Mouse (Mus musculus) kidney, postnatal 0 days (tissue): ENCODE measurements around the gene Tctn3. TPM values are rescaled to one million over a fixed set of nuclear protein-coding genes. Genes with fewer than 3 reads are reported as not detected.
"Not testable (repeated sequence)": the region's sequence is repeated elsewhere in the genome, so short reads cannot be mapped to it uniquely, and the experiment has no call there.

ENCODE experiments used
- ATAC-seq: fragments of 200-750 bp; cut with Nextera tagmentation; replicated peaks from 2 replicates; pipeline ENCODE4 v1.8.0; 2017; ENCODE audit warnings: low read depth, moderate number of reproducible peaks, moderate TSS enrichment, moderate library complexity; ENCODE audit not compliant: low FRiP score
- DNase-seq: peaks from one replicate; pipeline ENCODE4 v3.0.0-alpha.2; 2016; ENCODE audit warnings: low spot score
- H3K27ac ChIP-seq: fragments of 300-500 bp; sonication (generic); 2 replicates; pipeline ENCODE4 v1.5.1; 2014; ENCODE audit warnings: mild to moderate bottlenecking
- H3K27me3 ChIP-seq: fragments of 300-500 bp; sonication (generic); 2 replicates; pipeline ENCODE4 v1.6.1; 2014; ENCODE audit warnings: low read length, mixed read lengths; ENCODE audit not compliant: insufficient read depth
- H3K36me3 ChIP-seq: fragments of 300-500 bp; sonication (generic); 2 replicates; pipeline ENCODE4 v1.6.1; 2014; ENCODE audit warnings: low read length, mixed read lengths; ENCODE audit not compliant: insufficient read depth
- H3K4me1 ChIP-seq: fragments of 300-500 bp; sonication (generic); replicated peaks from 2 replicates; pipeline ENCODE4 v1.6.1; 2014; ENCODE audit warnings: antibody characterized with exemption, low read length, mixed read lengths; ENCODE audit not compliant: insufficient read depth
- H3K4me2 ChIP-seq: fragments of 300-500 bp; sonication (generic); 2 replicates; pipeline ENCODE4 v1.6.1; 2014; ENCODE audit warnings: mild to moderate bottlenecking, low read length, moderate library complexity, mixed read lengths
- H3K4me3 ChIP-seq: fragments of 300-500 bp; sonication (generic); replicated peaks from 2 replicates; pipeline ENCODE4 v1.5.1; 2014; ENCODE audit warnings: low read depth, low read length
- H3K9ac ChIP-seq: fragments of 300-500 bp; sonication (generic); 2 replicates; pipeline ENCODE4 v1.6.1; 2014; ENCODE audit warnings: low read depth, low read length
- H3K9me3 ChIP-seq: fragments of 300-500 bp; sonication (generic); replicated peaks from 2 replicates; pipeline ENCODE4 v1.6.1; 2016; ENCODE audit warnings: low read length, inconsistent platforms, mixed read lengths
- CTCF ChIP-seq: IDR thresholded peaks from 2 replicates; pipeline ENCODE4 v1.5.1; 2016; ENCODE audit warnings: antibody characterized with exemption, low read depth, mild to moderate bottlenecking, moderate library complexity
- WGBS: fragments of 180-500 bp; shearing (Covaris S2); extraction: QIAGEN DNeasy Blood & Tissue Kit; methylation state at CpG from one replicate; pipeline ENCODE4 v1.1.7; 2014; 5-methylcytosine and 5-hydroxymethylcytosine counted together
- polyA plus RNA-seq: library from polyadenylated mRNA; unstranded; fragments of >200 nt; fragmentation: Nextera tagmentation; extraction: Ambion mirVana; gene quantifications from 2 replicates; pipeline ENCODE4 v1.2.1, GENCODE M21; 2015

The Tctn3 gene
- polyA plus RNA-seq, 1 experiment from 2014 or later, result 9.3 TPM

GRCm38 (mm10) chr19:40575438-40575837 is 36.6 kb downstream of the Tctn3 start:
- ATAC-seq (no peak), DNase-seq (no peak)
- WGBS, result 60% methylated on average over 5 of the region's 5 CpGs
- H3K4me1 ChIP-seq, result no peaks in the 10 kb centered on the region
- no peak overlapping the region for H3K9ac ChIP-seq
- H3K36me3 ChIP-seq, result 0 out of 2 replicates have a peak, but pooled peaks cover 13% of the 10 kb centered on the region
- no peak overlapping the region for H3K4me3 ChIP-seq
- H3K27me3 ChIP-seq, result no peaks in the 10 kb centered on the region
- no peak for TF ChIP-seq CTCF
- no peaks in the 10 kb centered on the region for H3K9me3 ChIP-seq
- no peak overlapping the region for H3K27ac ChIP-seq
- no peak overlapping the region for H3K4me2 ChIP-seq

GRCm38 (mm10) chr19:40570726-40571125 is 41.3 kb downstream of the Tctn3 start:
- Histone ChIP-seq H3K9me3 (no peaks in the 10 kb centered on the region; the same call in 1 of the 2 replicates), H3K27ac (no peak overlapping the region), H3K27me3 (no peaks in the 10 kb centered on the region), H3K4me1 (no peaks in the 10 kb centered on the region), H3K9ac (no peak overlapping the region), H3K4me3 (no peak overlapping the region), H3K36me3 (peaks cover 36% of the 10 kb centered on the region), H3K4me2 (no peak overlapping the region)
- TF ChIP-seq CTCF, result no peak
- DNase-seq (no peak), ATAC-seq (peak; percentile 68; the same call in 1 of the 2 replicates)
- WGBS, result 76% methylated on average over 9 of the region's 9 CpGs

- no peak overlapping the region for H3K27ac ChIP-seq
- H3K27me3 ChIP-seq, result no peaks in the 10 kb centered on the region
- H3K4me3 ChIP-seq, result no peak overlapping the region
- no peaks in the 10 kb centered on the region for H3K4me1 ChIP-seq
- DNase-seq (no peak), ATAC-seq (no peak)
- H3K4me2 ChIP-seq, result no peak overlapping the region
- no peaks in the 10 kb centered on the region; the same call in 1 of the 2 replicates for H3K9me3 ChIP-seq
- TF ChIP-seq CTCF, result no peak
- H3K9ac ChIP-seq, result no peak overlapping the region
- 91% methylated on average over 3 of the region's 3 CpGs for WGBS
- peaks cover 49% of the 10 kb centered on the region for H3K36me3 ChIP-seq
Measured at GRCm38 (mm10) chr19:40567616-40568015, 44.4 kb downstream of the Tctn3 start.

GRCm38 (mm10) chr19:40563880-40564645 is 48.0 kb downstream of the Tctn3 start:
- Histone ChIP-seq H3K36me3 (peaks cover 44% of the 10 kb centered on the region), H3K27ac (no peak overlapping the region), H3K9me3 (no peaks in the 10 kb centered on the region), H3K4me2 (no peak overlapping the region), H3K27me3 (no peaks in the 10 kb centered on the region), H3K4me1 (no peaks in the 10 kb centered on the region), H3K9ac (no peak overlapping the region), H3K4me3 (no peak overlapping the region)
- no peak for ATAC-seq
- 85% methylated on average over 10 of the region's 10 CpGs for WGBS
- no peak for DNase-seq
- TF ChIP-seq CTCF, result no peak

- WGBS, result 78% methylated on average over 13 of the region's 31 CpGs
- not testable (repeated sequence) for H3K9ac ChIP-seq, H3K4me1 ChIP-seq, ATAC-seq, H3K27ac ChIP-seq, DNase-seq, H3K27me3 ChIP-seq, H3K4me3 ChIP-seq, H3K4me2 ChIP-seq, H3K9me3 ChIP-seq
- peaks cover 36% of the 10 kb centered on the region for H3K36me3 ChIP-seq
Measured at GRCm38 (mm10) chr19:40561521-40561920, 50.5 kb downstream of the Tctn3 start.

- ATAC-seq, result no peak
Measured at GRCm38 (mm10) chr19:40556029-40556428, 56.0 kb downstream of the Tctn3 start.

GRCm38 (mm10) chr19:40555136-40555535 is 56.9 kb downstream of the Tctn3 start:
- TF ChIP-seq CTCF, result no peak
- no peaks in the 10 kb centered on the region for H3K9me3 ChIP-seq
- 91% methylated on average over 8 of the region's 8 CpGs for WGBS
- no peak for DNase-seq
- H3K36me3 ChIP-seq, result peaks cover 15% of the 10 kb centered on the region; the same call in 1 of the 2 replicates
- H3K27ac ChIP-seq, result no peak overlapping the region
- H3K9ac ChIP-seq, result no peak overlapping the region
- no peaks in the 10 kb centered on the region for H3K27me3 ChIP-seq
- H3K4me1 ChIP-seq, result no peaks in the 10 kb centered on the region
- H3K4me2 ChIP-seq, result no peak overlapping the region
- no peak for ATAC-seq
- no peak overlapping the region for H3K4me3 ChIP-seq

More at GRCm38 (mm10) chr19:40556029-40556428, 56.0 kb downstream of the Tctn3 start:
- no peak overlapping the region for H3K9ac ChIP-seq
- peak; percentile 60 for DNase-seq
- no peak for TF ChIP-seq CTCF
- 40% methylated on average over 7 of the region's 7 CpGs for WGBS
- no peaks in the 10 kb centered on the region for H3K9me3 ChIP-seq
- no peak overlapping the region for H3K4me3 ChIP-seq
- H3K27me3 ChIP-seq, result no peaks in the 10 kb centered on the region
- H3K4me1 ChIP-seq, result no peaks in the 10 kb centered on the region
- H3K27ac ChIP-seq, result no peak overlapping the region
- no peak overlapping the region for H3K4me2 ChIP-seq
- peaks cover 15% of the 10 kb centered on the region; the same call in 1 of the 2 replicates for H3K36me3 ChIP-seq
